Mouse (Mus musculus) ovary, postnatal 10 days (tissue): ENCODE data around the gene Parp16.
"Not testable (repeated sequence)": the region's sequence is repeated elsewhere in the genome, so short reads cannot be mapped to it uniquely, and the experiment has no call there.

Experiments used
- DNase-seq: peaks from one replicate; pipeline ENCODE4 v3.0.0; 2022; ENCODE audit warnings: low spot score

Gene Parp16

DNA sequence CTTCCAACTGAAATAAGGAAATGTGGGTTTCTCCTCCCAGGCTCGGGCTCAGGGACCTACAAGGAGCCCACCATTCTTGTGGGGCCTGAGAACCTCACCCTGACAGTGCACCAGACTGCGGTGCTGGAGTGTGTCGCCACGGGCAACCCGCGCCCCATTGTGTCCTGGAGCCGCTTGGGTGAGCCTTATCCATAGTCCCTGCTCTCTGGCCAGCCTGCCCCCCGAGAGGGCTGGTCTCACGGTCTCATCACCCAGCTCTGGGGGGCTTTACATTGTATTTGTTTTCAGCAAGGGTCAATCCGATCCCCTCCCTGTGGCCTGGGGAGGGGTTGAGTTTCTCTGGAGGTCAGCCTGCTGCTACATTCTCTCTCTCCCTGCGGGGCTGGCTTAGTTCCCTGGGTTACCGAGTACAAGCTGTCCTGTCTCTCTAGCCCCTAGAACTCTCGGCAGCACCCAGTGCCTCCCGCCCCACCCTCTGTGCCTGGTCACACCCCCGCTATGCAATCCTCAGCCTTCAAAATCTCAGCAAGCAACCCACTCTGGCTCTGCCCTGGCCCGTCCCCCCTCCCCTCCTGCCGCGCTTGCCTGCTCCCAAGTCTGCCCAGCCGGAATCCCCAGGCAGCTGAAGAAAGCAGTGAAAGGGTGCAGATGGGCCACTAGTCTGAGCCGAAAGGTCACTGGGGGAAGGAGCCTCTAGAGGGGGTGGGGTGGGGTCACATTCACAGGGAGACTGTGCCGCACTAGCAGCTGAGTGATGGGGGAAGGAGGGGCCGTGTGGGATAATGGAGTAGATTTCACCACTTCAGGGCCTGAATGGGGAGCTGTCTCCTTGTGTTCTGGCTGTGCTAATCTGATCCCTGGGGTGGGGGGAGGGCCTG, 16.6 kb upstream of the Parp16 start:
- no peak for DNase-seq

DNA sequence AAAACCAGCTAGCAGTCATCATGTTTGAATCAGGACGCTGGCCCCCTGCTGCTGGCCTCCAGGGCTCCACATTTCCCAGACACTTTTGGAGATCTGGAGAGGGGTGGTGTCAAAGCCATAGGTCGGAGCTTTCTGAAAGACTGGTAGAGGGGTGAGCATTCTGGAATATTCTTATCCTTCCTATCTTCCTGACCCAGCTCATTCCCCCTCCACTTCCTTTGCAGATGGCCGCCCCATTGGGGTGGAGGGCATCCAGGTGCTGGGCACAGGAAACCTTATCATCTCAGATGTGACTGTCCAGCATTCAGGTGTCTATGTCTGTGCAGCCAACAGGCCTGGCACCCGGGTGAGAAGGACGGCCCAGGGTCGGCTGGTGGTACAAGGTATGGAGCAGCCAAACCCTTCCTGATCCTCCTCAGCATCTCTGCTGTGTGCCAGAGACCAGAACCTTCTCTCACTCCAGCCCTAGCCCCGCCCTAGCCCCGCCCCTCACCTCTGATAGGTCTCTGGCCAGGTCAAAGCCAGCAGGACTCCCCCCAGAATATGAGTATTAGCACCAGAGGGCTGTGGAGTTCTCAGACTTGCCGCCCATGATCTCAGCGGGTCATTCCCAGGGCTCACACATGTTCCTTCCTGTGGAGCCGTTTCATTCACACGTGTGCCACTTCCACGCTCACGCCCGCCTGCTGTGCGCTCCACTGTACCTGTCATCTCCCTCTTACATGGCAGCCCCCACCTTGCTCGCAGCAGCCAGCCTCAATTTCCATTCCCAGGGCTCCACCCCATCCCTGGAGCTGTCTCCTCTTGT, 15.1 kb upstream of the Parp16 start:
- DNase-seq = no peak

DNA sequence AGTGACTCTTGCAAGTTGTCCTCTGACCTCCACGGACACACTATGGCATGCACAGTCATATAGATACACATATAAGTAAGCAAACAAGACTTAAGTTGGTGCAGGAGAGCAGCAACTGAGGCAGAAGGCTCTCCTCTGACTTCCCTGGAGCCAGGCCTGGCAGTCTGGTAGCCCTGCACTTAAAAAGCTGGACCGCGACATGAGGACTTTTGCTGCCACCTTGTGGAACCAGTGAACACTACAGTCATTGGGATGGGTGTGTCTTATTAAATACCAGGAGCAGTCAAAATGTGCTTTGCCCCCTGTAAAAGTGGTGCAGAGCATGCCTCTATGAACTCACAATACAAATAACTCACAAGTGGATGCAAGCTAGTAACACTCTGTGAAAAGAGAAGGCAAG, 6.6 kb upstream of the Parp16 start:
- DNase-seq = peak; percentile 71

DNA sequence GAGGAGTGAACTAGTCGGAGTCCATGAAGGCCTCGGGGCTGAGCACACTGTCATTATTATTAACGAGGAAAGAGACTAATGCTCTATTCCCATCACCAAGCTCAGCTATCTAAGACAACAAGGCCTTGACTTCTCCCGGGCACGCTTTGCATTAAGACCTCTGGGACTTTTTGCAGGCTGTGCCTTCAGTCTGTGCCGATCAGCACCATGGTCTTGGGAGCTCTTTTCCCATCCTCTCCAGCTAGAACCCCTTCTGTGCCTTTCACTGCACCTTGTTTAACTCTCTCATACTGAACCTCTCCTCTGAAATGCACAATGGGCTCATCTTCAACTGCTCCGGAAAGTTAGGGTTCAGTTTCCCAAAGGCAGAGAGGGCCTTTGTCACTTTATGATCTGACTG, 4.8 kb upstream of the Parp16 start:
- DNase-seq = no peak

DNA sequence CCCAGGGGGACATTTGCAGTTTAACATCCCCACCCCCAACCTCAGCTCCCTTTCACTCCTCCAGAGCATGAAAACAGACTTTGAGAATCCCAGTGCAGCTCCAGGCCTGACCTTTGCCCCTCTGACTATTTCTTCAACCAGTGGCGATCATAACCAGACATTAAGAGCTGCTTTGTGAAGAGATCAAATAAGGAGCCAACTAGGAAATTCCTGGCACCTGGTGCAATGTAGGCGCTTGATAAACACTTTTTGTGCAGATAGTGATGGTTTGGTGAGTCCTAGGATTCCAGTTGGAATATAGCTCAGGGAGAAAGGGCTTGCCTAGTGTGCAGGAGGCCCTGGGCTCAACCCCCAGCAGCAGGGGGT, 3.8 kb upstream of the Parp16 start:
- no peak for DNase-seq

DNA sequence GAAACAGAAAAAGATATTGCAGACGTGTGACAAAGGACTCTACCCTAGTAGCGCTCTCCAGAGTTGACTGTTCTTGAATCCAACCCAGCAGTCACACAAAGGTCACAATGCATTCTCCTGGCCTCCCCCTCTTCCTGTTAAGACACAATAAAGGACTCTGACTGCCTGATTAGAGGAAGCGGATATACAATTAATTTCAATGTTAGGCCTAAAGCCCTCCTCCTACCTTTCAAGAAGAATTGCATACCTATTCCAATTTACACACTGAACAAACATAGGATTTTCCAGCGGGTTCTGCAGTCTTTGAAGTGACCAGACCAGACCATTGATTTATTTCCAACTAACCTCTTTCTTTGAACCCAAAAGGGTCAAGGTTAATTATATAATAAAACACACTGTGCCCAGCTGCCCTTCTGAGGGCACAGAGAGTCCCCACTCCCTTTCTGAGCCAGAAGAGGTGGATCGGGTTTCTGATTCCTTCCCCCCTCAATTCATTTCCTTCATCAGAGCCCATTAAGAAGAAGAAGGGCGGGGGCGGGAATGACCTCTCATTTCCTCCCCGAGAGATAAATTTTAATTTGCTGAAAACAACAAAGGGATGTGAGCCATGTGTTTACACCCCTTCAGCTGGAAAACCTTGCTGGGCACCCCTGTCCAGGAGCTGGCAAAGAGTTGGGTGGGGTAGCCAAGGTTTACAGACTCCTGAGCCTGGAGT, 3.2 kb upstream of the Parp16 start:
- no peak for DNase-seq

DNA sequence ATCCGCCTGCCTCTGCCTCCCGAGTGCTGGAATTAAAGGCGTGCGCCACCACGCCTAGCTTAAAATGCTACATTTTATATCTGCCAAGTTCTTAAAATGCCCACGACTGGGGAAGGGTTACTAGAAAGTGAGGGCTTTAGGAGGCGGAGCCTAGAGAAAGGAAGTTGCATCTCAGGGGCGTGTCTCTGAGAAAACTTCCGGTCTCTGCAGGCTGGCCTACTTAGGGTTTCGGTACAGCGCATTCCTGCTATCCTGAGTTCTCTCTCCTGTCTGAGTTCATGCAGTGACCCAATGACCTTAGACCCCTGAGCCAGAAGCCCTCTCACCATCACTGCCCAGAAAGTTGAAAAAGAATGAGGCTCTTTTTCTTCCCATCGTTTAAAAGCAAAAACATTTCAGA, 1.9 kb upstream of the Parp16 start:
- DNase-seq = no peak

DNA sequence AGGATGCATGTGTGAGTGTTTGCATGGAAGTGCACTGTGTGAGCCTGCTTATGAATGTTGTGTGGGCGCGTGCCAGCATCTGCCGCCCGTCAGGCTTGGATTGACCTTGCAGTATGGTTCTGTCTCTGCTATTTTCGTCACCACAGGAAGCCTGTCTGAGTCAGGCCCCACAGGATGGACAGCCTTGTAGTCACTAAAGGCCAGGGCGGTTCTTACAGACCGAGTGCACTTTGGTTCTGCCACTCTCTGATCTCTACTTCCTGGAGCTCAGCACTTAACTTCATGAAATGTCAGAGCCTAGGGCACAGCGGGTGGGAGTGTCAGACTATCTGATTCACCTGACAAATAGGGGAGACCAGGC, 448 bp downstream of the Parp16 start:
- DNase-seq = no peak

DNA sequence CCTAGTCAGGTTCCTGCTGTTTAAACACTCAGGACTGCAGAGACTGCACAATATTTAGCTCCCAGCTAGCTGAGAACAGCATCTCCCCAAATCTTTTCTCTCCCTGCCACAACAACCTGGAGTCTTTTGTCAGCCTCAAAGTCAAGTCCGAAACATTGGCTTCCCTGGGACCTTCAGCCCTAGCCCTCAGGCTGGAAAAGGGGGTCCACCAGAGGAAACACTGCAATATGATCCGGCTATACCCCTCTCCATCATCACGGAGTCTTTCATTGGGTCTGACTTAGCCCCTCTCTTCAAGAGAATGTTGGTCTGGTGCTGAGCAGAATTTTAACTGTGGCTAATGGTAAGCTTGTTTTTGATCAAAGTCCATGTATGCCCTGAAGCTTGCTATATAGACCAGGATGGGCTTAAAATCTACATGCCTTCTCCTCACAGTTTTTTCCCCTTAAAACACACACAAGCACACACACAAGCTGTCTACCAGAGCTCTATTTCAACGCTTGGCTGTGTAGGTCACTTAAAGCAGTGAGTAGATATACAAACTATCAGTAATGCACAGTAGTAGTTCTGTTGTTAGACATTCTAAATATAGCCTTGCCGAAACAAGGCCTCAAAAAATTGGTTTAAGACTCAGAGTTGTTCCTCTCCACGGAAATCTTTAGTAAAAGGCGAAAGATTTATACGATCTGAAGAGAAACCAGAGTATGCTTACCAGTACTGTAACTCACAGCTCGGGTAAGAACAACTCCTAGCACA, 1.0 kb downstream of the Parp16 start:
- DNase-seq = no peak

DNA sequence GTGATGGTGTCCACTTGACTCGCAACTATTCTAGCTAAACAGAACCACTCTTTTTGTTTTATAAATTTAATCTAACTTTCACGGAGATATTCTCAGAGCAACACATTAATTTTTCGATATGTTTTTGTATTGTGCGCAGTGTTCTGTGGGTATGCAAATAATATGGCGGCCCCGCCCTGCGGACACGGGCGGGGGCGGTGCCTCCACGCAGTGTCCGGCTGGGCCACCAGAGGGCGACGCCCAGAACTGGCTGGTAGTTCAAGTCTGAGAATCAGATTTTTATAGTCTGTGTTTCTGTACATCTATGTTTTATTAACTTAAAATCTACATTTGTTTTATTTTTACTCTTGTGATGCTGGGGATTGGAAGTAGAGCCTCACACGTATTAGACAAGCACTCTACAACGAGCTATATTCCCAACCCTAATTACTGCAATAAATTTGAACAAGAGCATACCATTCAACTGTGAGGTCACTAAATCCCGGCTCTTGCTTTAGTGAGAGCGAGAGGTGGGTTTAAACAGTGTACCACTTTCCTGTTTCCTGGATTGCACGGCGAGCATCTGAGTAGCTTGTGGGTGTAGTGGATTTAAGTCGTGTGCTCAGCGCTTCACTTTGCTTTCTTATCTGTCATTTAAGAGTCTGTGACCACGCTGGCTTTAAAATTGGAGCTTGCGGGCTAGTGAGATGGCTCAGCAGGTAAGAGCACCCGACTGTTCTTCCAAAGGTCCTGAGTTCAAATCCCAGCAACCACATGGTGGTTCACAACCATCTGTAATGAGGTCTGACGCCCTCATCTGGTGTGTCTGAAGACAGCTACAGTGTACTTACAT, 1.8 kb downstream of the Parp16 start:
- peak; percentile 94 for DNase-seq

DNA sequence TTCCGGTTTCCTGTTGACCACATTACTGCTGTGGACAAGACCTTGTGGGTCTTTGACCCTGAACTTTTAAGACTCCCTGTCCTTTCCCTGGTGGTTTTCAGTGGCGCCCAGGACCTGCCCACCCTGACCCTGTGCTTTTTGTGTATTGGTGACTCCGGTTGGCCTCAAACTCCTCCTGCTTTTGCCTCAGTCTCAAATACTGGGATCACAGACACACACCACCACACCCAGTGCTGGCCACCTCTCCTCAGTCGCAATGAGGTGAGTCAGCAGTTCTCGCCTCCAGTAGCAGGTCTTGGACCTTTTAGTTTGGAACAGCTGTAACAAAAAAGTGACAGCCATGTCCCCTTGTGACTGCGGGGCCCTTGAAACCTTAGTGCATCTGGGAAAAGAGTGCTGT, 2.7 kb downstream of the Parp16 start:
- DNase-seq = no peak

DNA sequence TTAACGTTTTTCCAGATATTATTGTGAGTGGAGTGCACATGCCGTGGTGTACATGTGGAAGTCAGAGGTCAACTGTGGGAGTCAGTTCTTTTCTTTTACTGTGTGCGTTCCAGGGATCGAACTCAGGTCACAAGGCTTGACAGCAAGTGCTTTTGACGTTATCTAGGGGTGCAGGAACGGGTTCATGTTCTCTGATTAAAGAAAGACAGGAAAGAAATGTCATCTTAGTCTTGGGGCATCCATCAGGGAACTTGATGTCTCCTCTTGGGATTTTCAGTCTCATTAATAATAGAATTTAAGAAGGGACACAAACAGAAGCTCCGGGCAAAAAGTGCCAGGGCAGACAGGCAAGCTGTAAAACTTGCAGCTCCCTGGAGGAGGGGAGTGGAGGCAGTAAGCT, 4.6 kb downstream of the Parp16 start:
- DNase-seq = no peak

DNA sequence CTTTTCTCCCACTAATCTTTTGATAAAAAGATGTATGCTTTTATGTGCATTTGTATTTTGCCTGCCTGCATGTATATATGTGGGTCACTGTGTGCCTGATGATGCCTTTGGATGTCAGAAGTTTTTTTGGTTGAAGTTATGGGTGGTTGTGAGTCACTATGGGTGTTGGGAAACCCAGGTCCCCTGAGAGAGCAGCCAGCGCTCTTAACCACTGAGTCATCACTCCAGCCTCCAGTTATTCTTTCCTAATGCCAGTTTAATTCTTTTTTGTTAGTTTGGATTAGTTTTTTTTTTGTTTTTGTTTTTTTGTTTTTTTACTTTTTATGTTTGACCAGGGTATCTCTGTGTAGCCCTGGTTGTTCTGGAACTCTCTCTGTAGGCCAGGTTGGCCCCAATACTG, 5.5 kb downstream of the Parp16 start:
- no peak for DNase-seq

DNA sequence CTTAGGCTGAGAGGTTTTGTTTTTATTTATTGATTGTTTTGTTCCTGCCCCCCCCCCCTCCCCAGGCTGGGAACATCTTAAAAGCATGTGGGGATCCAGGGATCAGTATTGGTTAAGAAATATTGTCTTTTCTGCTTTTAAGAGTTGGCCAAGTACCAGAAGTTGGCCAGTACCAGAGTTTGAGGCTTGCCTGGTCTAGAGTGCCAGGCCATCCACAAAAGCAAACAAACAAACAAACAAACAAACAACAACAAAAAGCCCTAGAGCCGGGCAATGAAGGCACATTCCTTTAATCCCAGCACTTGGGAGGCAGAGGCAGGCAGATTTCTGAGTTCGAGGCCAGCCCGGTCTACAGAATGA, 5.8 kb downstream of the Parp16 start:
- DNase-seq = no peak

DNA sequence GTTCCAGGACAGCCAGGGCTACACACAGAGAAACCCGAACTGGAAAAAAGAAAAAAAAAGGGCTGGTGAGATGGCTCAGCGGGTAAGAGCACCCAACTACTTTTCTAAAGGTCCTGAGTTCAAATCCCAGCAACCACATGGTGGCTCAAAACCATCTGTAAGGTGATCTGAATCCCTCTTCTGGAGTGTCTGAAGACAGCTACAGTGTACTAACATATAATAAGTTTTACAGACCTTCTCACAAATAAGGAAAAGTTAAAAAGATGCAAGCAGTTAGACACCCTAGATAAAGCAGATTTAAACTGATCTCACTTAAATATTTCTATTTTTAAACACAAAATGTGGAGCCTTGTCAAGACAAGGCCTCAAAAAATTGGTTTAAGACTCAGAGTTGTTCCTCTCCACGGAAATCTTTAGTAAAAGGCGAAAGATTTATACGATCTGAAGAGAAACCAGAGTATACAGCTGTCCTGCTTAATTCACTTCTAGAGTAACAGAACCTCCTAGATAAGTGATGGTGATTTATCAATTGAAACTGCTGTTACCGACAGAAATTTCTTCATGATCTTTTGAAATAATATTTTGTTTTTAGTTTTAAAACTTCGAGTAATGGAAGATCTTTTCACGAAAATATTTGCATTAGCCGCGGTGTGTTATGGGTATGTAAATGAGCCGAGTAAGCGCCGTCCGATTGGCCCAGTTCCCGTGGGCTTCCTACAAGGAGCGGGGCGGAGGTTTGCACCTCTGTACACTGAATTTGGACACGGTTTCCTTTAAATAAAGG, 6.4 kb downstream of the Parp16 start:
- peak; percentile 71 for DNase-seq

DNA sequence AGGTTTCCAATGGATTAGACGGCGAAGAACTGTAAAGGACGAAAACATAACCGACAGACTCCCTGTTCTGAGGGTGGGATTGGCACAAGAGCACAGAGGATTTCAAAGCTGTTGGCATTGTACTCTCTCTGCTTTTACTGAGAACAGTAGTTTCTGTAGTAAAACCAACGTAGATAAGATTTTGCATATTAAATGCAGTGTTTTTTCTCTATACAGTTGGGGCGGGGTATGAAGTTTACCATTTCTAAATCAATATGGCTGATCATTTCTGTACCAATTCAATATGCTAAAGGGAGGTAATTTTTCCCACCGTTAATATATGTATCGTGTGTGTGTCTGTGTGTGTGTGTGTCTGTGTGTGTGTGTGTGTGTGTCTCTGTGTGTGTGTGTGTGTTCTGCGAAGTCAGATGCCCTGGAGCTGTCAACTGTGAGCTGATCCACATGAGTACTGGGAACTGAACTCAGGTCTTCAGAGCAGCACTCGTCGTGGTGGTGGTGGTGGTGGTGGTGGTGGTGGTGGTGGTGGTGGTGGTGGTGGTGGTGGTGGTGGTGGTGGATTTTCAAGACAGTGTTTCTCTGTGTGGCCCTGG, 7.1 kb downstream of the Parp16 start:
- no peak for DNase-seq

DNA sequence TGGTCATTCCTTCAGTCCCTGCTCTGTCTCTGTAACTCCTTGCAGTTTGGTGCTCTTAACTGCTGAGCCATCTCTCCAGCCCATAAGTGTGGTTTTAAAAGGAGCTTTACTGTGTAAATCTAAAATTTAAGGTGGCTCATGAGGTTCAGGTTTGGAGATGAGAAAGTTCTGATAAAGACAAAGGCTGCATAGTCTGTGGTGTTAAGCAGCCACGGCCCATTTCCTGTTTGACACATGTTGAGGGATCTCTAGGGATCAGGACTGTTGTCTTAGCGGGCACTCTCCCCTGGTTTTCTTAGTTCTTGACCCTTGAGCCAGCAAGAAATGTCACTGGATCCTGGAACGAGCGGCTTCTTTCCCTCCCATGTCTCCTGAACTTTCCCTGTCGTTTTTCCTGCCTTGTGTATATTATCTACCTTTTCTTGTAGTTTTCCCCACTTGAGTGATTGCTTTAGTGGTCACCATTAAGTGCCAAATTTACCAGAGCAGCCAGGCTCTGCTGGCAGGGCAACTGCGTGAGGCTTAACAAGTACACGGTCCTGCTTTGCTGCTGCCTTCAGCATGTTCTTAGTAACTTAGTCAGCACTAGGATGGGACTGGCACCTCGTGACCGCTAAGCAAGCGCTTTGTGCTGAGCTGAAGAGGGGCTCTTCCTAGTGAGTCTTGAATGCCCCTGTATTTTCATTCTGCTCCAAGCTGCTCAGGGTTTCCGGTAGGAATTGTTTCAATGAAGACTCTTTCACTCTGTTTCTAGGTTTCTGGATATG, 10.1 kb downstream of the Parp16 start:
- no peak for DNase-seq

DNA sequence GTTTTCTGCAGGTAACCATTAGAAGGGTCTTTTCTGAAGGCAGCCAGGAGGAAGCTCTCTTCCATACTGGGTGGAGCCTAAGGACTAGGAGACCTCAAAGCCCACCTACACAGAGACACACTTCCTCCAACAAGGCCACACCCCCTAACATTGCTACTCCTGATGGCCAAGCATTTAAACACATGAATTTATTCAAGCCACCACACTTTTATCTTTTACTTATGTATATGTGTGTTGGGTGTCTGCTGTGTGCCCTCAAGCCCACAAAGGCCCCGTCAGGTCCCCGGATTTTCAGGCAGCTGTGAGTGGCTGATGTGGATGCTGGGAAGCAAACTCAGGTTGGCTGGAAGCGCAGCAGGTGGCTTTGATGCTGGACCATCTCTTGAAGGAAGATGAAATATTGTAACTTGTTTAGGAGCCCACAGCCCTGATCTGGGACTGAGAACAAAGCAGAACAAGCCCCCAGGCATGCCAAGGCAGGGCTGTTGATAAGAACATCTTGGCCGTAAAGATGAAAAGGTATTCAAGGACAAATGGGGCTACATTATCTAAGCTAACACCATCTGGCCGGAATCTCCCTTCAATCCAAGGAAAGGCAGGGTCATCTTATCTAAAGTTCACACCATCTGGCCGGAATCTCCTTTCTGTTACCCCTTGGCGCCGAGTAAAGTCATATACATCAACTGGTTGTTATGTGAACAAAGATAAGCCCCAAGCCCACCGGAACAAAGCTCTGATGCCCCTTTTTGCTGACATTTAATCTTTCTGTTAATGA, 12.1 kb downstream of the Parp16 start:
- DNase-seq = not testable (repeated sequence)
